Mouse (Mus musculus) cortical plate, adult 2 months (tissue): ENCODE data around the gene Nrp1.

Source experiments
- CTCF ChIP-seq: fragments of 200-500 bp; IDR thresholded peaks from 2 replicates; pipeline ENCODE4 v1.5.1; 2011; ENCODE audit warnings: mild to moderate bottlenecking, control low read depth, low read length; ENCODE audit not compliant: insufficient read depth; ENCODE audit errors: extremely low read depth
- POLR2A ChIP-seq: fragments of 200-500 bp; IDR thresholded peaks from 2 replicates; pipeline ENCODE4 v1.6.1; 2011; ENCODE audit warnings: mild to moderate bottlenecking, low read length, control low read depth; ENCODE audit not compliant: insufficient read depth; ENCODE audit errors: extremely low read depth

DNA sequence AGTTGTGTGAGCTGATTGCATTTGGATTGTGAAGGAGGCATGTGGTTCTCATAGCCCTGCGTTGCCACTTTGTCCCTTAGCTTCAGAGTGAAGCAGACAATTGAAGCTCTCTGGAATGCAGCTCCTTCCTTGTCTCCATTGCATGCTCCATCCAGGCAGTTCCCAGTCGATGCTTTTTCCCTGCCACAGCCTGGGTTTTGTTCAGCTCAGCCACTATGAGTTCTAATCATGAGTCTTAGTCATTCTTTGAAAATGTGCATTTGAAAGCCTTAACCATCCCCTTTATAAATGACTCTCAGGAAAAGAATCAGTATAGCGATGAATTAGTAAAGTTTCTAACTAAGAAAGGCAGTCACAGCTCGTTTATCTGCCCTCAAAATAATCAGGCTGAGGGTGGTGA lies 87.2 kb downstream of the Nrp1 start:
- TF ChIP-seq CTCF (no peak), POLR2A (no peak)
